Mouse (Mus musculus) C2C12 (cell line): Measurements from ENCODE around the gene Gpx7.

Source experiments
- CEBPB ChIP-seq: IDR thresholded peaks from one replicate; pipeline ENCODE4 v1.6.1; 2011; ENCODE audit warnings: low read depth, mild to moderate bottlenecking, control low read depth, moderate library complexity
- CTCF ChIP-seq: IDR thresholded peaks from one replicate; pipeline ENCODE4 v1.5.1; 2011; ENCODE audit not compliant: control insufficient read depth, insufficient read depth, insufficient read length
- FOSL1 ChIP-seq: IDR thresholded peaks from one replicate; pipeline ENCODE4 v1.8.0; 2011; ENCODE audit warnings: mild to moderate bottlenecking, low read length; ENCODE audit not compliant: poor library complexity, insufficient read depth, severe bottlenecking
- MAX ChIP-seq: IDR thresholded peaks from one replicate; pipeline ENCODE4 v1.6.1; 2011; ENCODE audit warnings: mild to moderate bottlenecking, control low read depth
- MYOD1 ChIP-seq: IDR thresholded peaks from one replicate; pipeline ENCODE4 v1.6.1; 2011; ENCODE audit warnings: low read depth; ENCODE audit not compliant: control insufficient read depth, insufficient read length
- MYOG ChIP-seq: IDR thresholded peaks from one replicate; pipeline ENCODE4 v1.6.1; 2011; ENCODE audit not compliant: control insufficient read depth, insufficient read length; ENCODE audit errors: extremely low read depth
- USF1 ChIP-seq: IDR thresholded peaks from one replicate; pipeline ENCODE4 v1.6.1; 2011; ENCODE audit warnings: low read depth, mild to moderate bottlenecking, control low read depth, moderate library complexity

DNA sequence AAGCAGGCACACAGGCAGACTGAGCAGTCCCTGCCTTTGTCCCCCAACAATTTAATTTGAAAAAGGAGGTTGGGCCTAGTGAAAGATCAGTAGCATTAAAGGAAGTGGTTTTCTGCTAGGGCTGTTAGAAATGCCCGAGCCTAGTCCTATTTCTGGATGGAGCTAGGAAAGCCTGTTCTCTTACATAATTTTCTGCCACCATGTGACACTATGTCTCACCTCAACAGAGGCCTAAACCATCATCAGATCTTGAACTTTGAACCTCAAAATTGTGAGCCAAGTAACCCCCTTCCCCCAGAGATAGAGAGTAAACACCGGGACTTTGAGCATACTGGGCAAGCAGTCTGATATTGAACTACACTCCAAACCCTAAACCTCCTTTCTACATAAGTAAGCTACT is 49.3 kb upstream of the Gpx7 start:
- TF ChIP-seq CTCF = no peak
- TF ChIP-seq MYOG = no peak
- no peak for TF ChIP-seq CEBPB
- TF ChIP-seq MYOD1 = no peak
- TF ChIP-seq MAX = no peak
- no peak for TF ChIP-seq USF1
- no peak for TF ChIP-seq FOSL1
